Mouse (Mus musculus) testis, adult 2 months (tissue): ENCODE data around the gene Megf6.

Experiments used
- CTCF ChIP-seq: fragments of 200-500 bp; IDR thresholded peaks from 2 replicates; pipeline ENCODE4 v1.5.1; 2012; ENCODE audit warnings: low read depth, mild to moderate bottlenecking, inconsistent platforms, low read length, moderate library complexity; ENCODE audit not compliant: control insufficient read depth, insufficient read depth, insufficient replicate concordance
- POLR2A ChIP-seq: fragments of 200-500 bp; IDR thresholded peaks from 2 replicates; pipeline ENCODE4 v1.6.1; 2012; ENCODE audit warnings: low read depth, mild to moderate bottlenecking, inconsistent platforms, low read length, moderate library complexity; ENCODE audit not compliant: control insufficient read depth

GRCm38 (mm10) chr4:154137139-154137538, 33.4 kb upstream of the Megf6 start:
- no peak for TF ChIP-seq CTCF
- TF ChIP-seq POLR2A = no peak
